Comparison of ENCODE assay signal across 20 mouse cellular contexts in the genomic region with DNA sequence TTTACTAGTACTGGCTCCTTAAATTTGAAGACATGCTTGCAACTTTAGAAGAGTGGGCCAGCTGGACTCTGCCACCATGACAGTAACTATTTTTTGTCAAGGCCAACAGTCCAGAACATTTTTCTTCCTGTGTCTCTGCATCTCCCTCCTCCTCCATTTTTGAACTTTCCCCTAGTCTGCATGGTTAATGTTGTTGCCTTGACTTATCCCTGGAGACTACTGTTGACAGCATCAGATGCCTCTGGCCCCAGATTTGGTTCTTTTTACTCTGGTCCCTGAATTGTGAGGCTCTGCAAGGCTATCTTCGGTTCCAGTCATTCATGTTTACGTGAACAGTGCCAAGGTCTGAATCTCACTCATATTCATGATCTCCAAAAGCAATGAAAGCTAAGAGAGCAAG.
DNase-seq lines count a peak whose midpoint lies in the region; ATAC-seq lines count a peak whose summit lies in the region.
"Had no signal": no experiment of that assay in that cellular context is flagged by ENCODE, and none has a peak within 500 bp of the region (broad histone marks: within the 10 kb centered on the region; RNA-seq: fewer than 3 reads in every experiment).

No protein-coding gene starts in this region.

- no peaks in the 10 kb centered on the region for H3K27me3 ChIP-seq in heart, embryonic 11.5 days (ENCODE audit: control insufficient read depth, insufficient read depth, low read length)
- H3K27me3 ChIP-seq: embryonic facial prominence, embryonic 12.5 days; forebrain, embryonic 15.5 days; hindbrain, embryonic 13.5 days; liver, embryonic 15.5 days had no signal

- ATAC-seq in heart, embryonic 11.5 days (replicated peaks; ENCODE audit: insufficient number of reproducible peaks, low FRiP score, low TSS enrichment): no peak
- ATAC-seq: CD4-positive, CD25-positive, alpha-beta regulatory T cell, adult 4 months; forebrain, embryonic 15.5 days; intestine, postnatal 0 days; midbrain, embryonic 16.5 days had no signal

- no peak overlapping the region for H3K4me2 ChIP-seq in heart, embryonic 11.5 days
- H3K4me2 ChIP-seq: embryonic facial prominence, embryonic 12.5 days; forebrain, embryonic 15.5 days; hindbrain, embryonic 13.5 days; limb, embryonic 15.5 days; liver, embryonic 15.5 days; lung, embryonic 14.5 days; midbrain, embryonic 11.5 days had no signal

- H3K4me3 ChIP-seq in heart, embryonic 11.5 days (ENCODE audit: low read depth, low read length): no peak overlapping the region
- H3K4me3 ChIP-seq: embryonic facial prominence, embryonic 12.5 days; forebrain, embryonic 10.5 days; forebrain, embryonic 15.5 days; hindbrain, embryonic 13.5 days; limb, embryonic 15.5 days; liver, embryonic 15.5 days had no signal

- H3K9ac ChIP-seq in heart, embryonic 11.5 days (ENCODE audit: low read depth, low read length): no peak overlapping the region
- H3K9ac ChIP-seq: embryonic facial prominence, embryonic 12.5 days; forebrain, embryonic 15.5 days; hindbrain, embryonic 13.5 days; limb, embryonic 15.5 days; liver, embryonic 15.5 days; lung, embryonic 14.5 days had no signal

- intact Hi-C loops in heart, postnatal 10 days (cut with DNase I): loop anchor here (1.0 to 10.0 kb wide), 3 partner anchors 275 to 369 kb away; no protein-coding TSS in a partner anchor

- H3K36me3 ChIP-seq in heart, embryonic 11.5 days (ENCODE audit: control insufficient read depth, insufficient read depth, low read length): no peaks in the 10 kb centered on the region
- H3K36me3 ChIP-seq: embryonic facial prominence, embryonic 12.5 days; forebrain, embryonic 10.5 days; forebrain, embryonic 15.5 days; hindbrain, embryonic 13.5 days; limb, embryonic 15.5 days; liver, embryonic 15.5 days had no signal

- H3K27ac ChIP-seq in heart, embryonic 11.5 days (ENCODE audit: low read depth, low read length): no peak overlapping the region
- H3K27ac ChIP-seq: embryonic facial prominence, embryonic 12.5 days; forebrain, embryonic 10.5 days; forebrain, embryonic 15.5 days; hindbrain, embryonic 13.5 days; limb, embryonic 15.5 days; liver, embryonic 15.5 days; stomach, postnatal 0 days had no signal

- peak; percentile 94 for DNase-seq in heart, adult 11 months
- peak; percentile 5 for DNase-seq in kidney, postnatal 10 days
- no peak for DNase-seq in kidney, postnatal 36 days
- DNase-seq in heart, postnatal 10 days: peak; percentile 26 to 41
- DNase-seq in heart, postnatal 4 days: peak; percentile 12
- no peak for DNase-seq in left cerebral cortex, adult 8-10 months (ENCODE audit: low spot score in 2 of 2)
- DNase-seq: thymus, adult 18-20 months had no signal

- no peaks in the 10 kb centered on the region for H3K9me3 ChIP-seq in heart, embryonic 11.5 days (replicated peaks; ENCODE audit: control insufficient read depth, low read length)
- H3K9me3 ChIP-seq: embryonic facial prominence, embryonic 12.5 days; forebrain, embryonic 10.5 days; forebrain, embryonic 15.5 days; hindbrain, embryonic 13.5 days; limb, embryonic 15.5 days; liver, embryonic 15.5 days had no signal

- WGBS in heart, embryonic 11.5 days (ENCODE audit: insufficient replicate concordance): 51% methylated on average over 2 of the region's 2 CpGs

- no peaks in the 10 kb centered on the region for H3K4me1 ChIP-seq in heart, embryonic 11.5 days (ENCODE audit: control insufficient read depth, insufficient read depth, low read length)
- H3K4me1 ChIP-seq: forebrain, embryonic 10.5 days; forebrain, embryonic 15.5 days; hindbrain, embryonic 13.5 days; limb, embryonic 15.5 days; liver, embryonic 15.5 days had no signal

Comparison
In these comparisons a context has a peak if more than half of its experiments do, and no peak if none do; other contexts are left out.
1. DNase-seq: peak in heart, adult 11 months (single experiment), kidney, postnatal 10 days (single experiment), heart, postnatal 10 days (2 of 2) and heart, postnatal 4 days (single experiment); none in kidney, postnatal 36 days (0 of 2) and left cerebral cortex, adult 8-10 months (0 of 2).